Mouse (Mus musculus): ENCODE data around the gene Sfxn5. TPM values are rescaled to one million over a fixed set of nuclear protein-coding genes. Genes with fewer than 3 reads are reported as not detected.

Sfxn5 gene
- polyA plus RNA-seq, 1 experiment: 164 TPM

DNA sequence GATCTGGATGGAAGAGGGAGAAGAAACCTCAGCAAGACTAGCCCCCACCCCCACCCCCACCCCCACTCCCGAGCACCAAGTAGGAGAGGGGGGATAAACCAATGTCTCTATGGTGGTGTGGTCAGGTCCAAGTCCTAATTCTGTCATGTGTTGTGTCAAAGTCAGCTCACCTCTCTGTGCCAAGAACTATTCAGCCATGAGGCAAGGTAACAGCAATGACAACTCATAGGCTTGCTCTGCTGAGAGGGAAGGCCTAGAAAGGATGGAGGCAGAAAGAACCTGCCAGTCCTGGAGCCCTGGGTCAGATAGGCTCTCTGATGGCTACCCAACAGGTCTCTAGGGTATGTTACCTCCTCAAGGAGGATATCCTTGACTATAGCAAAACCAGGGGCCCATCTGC, 34.9 kb upstream of the Sfxn5 start:
- TF ChIP-seq POLR2A (IDR thresholded peaks at IDR 0.05; ENCODE audit: extremely low read depth, insufficient read depth, low read length): no peak
- no peak for TF ChIP-seq CTCF (IDR thresholded peaks at IDR 0.05; ENCODE audit: extremely low read depth, insufficient read depth, low read length)
- H3K4me1 ChIP-seq (ENCODE audit: control insufficient read depth, insufficient read depth, low read length): peaks cover 9% of the 10 kb centered on the region
- no peak overlapping the region for H3K27ac ChIP-seq (ENCODE audit: insufficient read depth, low read length)
- H3K4me3 ChIP-seq (ENCODE audit: insufficient read depth, low read length): no peak overlapping the region

DNA sequence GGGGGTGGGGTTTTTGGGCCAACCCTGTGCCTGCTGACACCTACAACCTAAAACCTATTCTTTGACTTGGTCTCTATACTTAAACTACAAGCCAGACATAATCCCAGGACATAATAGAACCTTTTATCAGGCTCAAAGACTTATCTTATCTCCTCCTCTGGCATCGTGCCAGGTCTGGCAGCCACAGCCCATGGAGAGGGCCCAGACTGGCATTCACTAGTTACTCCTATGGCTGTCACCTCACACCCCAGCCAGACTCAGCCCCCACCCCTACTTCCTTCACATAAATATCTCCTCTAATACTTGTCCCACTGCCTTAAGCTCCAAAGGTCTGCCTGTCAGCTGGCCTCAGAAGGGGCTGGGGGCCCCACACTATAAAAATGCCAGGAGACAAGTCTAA, 33.2 kb upstream of the Sfxn5 start:
- H3K4me3 ChIP-seq (ENCODE audit: insufficient read depth, low read length): no peak overlapping the region
- TF ChIP-seq POLR2A (IDR thresholded peaks at IDR 0.05; ENCODE audit: extremely low read depth, insufficient read depth, low read length): no peak
- TF ChIP-seq CTCF (IDR thresholded peaks at IDR 0.05; ENCODE audit: extremely low read depth, insufficient read depth, low read length): no peak
- H3K4me1 ChIP-seq (ENCODE audit: control insufficient read depth, insufficient read depth, low read length): peaks cover 6% of the 10 kb centered on the region
- no peak overlapping the region for H3K27ac ChIP-seq (ENCODE audit: insufficient read depth, low read length)

DNA sequence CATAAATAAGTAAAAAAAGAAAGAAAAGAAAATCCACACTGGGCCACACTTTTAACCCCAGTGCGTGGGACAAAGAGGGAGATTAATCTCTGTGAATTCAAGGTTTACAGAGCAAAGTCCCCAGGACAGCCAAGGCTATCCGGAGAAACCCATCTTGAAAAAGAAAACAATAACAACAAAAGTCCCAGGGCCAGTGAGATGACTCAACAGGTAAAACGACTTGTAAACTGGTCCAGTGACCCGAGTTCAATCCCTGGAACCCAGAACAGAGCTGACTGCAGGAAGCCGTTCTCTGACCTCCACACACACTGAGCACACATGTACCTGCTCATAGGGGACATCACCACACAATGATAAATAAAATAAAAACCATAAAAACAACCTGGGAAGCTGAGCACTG, 31.2 kb upstream of the Sfxn5 start:
- Histone ChIP-seq H3K27ac (ENCODE audit: insufficient read depth, low read length) (no peak overlapping the region), H3K4me1 (ENCODE audit: control insufficient read depth, insufficient read depth, low read length) (peaks cover 6% of the 10 kb centered on the region), H3K4me3 (ENCODE audit: insufficient read depth, low read length) (no peak overlapping the region)
- no peak for TF ChIP-seq CTCF (IDR thresholded peaks at IDR 0.05; ENCODE audit: extremely low read depth, insufficient read depth, low read length)
- TF ChIP-seq POLR2A (IDR thresholded peaks at IDR 0.05; ENCODE audit: extremely low read depth, insufficient read depth, low read length): no peak

DNA sequence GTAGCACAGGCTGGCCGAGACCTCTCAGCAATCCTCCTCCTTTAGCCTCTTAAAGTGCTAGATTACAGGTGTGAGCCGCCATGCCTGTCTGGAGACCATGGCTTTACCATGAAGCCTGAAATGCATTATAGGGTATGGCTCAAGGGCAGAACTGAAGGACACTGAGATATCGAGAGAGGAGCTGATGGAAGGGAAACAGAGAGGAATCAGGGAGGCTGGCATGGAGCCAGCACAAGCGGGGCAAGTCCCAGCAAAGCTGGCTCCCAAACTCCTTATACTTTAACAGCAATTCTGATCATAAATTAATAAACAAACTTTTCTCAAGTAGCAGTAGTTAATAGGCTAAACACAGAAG, 30.7 kb upstream of the Sfxn5 start:
- Histone ChIP-seq H3K27ac (ENCODE audit: insufficient read depth, low read length) (no peak overlapping the region), H3K4me3 (ENCODE audit: insufficient read depth, low read length) (no peak overlapping the region), H3K4me1 (ENCODE audit: control insufficient read depth, insufficient read depth, low read length) (peaks cover 6% of the 10 kb centered on the region)
- TF ChIP-seq POLR2A (IDR thresholded peaks at IDR 0.05; ENCODE audit: extremely low read depth, insufficient read depth, low read length) (no peak), CTCF (IDR thresholded peaks at IDR 0.05; ENCODE audit: extremely low read depth, insufficient read depth, low read length) (no peak)

DNA sequence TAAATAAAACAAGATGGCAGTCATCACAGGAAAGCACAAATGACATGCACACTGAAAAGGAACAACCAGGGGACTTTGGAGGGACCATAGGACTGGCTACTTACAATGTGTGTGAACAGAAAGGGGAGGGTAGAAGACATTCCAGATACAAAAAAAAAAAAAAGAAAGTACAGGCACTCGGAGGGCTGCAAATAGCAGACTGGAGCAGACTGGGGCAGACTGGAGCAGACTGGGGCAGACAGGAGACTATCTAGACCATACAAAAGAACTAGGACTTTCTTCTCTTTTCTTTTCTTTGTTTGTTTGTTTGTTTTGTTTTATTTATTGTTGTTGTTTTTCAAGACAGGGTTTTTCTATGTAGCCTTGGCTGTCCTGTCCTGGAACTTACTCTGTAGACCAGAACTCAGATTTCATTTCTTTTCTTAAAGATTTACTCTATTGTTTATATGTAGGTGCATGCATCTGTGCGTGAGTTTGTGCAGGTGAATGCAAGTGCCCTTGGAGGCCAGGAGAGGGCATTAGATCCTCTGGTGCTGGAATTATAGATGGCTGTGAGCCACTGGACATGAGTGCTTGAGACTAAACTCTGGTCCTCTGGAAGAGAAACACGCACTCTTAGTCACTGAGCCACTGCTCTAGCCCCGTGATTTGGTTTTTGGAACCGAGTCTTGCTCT, 30.1 kb upstream of the Sfxn5 start:
- H3K4me3 ChIP-seq (ENCODE audit: insufficient read depth, low read length): no peak overlapping the region
- no peak for TF ChIP-seq POLR2A (IDR thresholded peaks at IDR 0.05; ENCODE audit: extremely low read depth, insufficient read depth, low read length)
- TF ChIP-seq CTCF (IDR thresholded peaks at IDR 0.05; ENCODE audit: extremely low read depth, insufficient read depth, low read length): no peak
- H3K27ac ChIP-seq (ENCODE audit: insufficient read depth, low read length): no peak overlapping the region
- peaks cover 2% of the 10 kb centered on the region; the same call in 1 of the 2 replicates for H3K4me1 ChIP-seq (ENCODE audit: control insufficient read depth, insufficient read depth, low read length)

DNA sequence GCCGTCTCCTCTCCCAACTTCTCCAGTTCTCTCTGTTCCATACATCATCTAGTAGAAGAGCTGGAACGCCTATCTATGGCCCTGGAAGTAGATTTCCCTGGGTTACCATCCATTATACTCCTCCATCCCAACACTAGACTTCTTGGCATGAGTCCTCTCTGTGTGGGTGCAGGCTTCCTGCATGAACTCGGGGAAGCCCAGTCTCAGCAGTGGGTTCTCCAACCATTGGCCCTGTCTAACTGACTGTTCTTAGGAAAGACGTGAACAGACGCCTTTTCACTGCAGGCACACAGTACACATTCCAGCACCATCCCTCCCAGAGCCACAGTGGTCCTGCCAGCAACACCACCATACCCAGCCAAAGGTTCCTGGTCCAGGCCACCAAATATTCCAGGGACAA, 29.4 kb upstream of the Sfxn5 start:
- TF ChIP-seq CTCF (IDR thresholded peaks at IDR 0.05; ENCODE audit: extremely low read depth, insufficient read depth, low read length) (no peak), POLR2A (IDR thresholded peaks at IDR 0.05; ENCODE audit: extremely low read depth, insufficient read depth, low read length) (no peak)
- H3K4me3 ChIP-seq (ENCODE audit: insufficient read depth, low read length): no peak overlapping the region
- H3K27ac ChIP-seq (ENCODE audit: insufficient read depth, low read length): no peak overlapping the region
- H3K4me1 ChIP-seq (ENCODE audit: control insufficient read depth, insufficient read depth, low read length): no peaks in the 10 kb centered on the region

DNA sequence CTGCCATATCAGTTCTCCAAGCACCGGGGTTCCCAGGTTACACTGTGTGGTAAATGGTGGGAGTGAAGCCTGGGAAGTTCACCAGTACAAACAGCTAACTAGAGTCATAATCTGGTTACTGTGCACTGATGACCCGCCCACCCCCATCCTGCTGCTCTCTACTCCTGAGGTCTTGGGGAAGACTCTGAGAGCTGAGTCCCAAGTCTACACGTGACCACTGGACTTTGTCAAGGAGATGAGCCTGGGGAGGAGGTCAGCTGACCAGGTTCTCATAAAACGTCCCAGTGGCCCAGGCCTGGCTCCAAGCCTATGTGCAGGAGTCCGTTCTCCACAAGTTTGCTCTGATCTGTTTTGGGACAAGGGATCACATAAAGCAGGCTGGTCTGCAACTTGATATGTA, 27.1 kb upstream of the Sfxn5 start:
- H3K4me3 ChIP-seq (ENCODE audit: insufficient read depth, low read length): no peak overlapping the region
- TF ChIP-seq CTCF (IDR thresholded peaks at IDR 0.05; ENCODE audit: extremely low read depth, insufficient read depth, low read length): no peak
- no peak for TF ChIP-seq POLR2A (IDR thresholded peaks at IDR 0.05; ENCODE audit: extremely low read depth, insufficient read depth, low read length)
- no peaks in the 10 kb centered on the region for H3K4me1 ChIP-seq (ENCODE audit: control insufficient read depth, insufficient read depth, low read length)
- H3K27ac ChIP-seq (ENCODE audit: insufficient read depth, low read length): no peak overlapping the region

DNA sequence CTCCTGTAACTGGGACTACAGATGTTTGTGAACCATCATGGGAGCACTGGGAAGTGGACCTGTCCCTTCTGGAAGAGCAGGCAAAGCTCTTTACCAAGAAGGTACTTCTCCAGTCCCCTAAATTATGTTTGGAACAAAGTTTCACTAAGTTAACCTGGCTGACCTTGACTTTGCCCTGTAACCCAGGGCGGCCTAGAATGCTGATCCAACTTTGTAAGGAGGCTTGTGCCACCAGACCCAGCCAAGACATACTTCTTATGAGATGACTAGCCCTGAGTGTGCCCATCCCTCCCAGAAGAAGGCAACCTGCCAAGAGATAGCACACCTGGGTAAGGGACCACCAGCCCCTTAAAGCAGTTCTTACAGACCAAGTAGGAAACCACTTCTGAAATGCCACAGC, 25.7 kb upstream of the Sfxn5 start:
- H3K27ac ChIP-seq (ENCODE audit: insufficient read depth, low read length): no peak overlapping the region
- TF ChIP-seq POLR2A (IDR thresholded peaks at IDR 0.05; ENCODE audit: extremely low read depth, insufficient read depth, low read length) (no peak), CTCF (IDR thresholded peaks at IDR 0.05; ENCODE audit: extremely low read depth, insufficient read depth, low read length) (no peak)
- H3K4me1 ChIP-seq (ENCODE audit: control insufficient read depth, insufficient read depth, low read length): no peaks in the 10 kb centered on the region
- H3K4me3 ChIP-seq (ENCODE audit: insufficient read depth, low read length): no peak overlapping the region

DNA sequence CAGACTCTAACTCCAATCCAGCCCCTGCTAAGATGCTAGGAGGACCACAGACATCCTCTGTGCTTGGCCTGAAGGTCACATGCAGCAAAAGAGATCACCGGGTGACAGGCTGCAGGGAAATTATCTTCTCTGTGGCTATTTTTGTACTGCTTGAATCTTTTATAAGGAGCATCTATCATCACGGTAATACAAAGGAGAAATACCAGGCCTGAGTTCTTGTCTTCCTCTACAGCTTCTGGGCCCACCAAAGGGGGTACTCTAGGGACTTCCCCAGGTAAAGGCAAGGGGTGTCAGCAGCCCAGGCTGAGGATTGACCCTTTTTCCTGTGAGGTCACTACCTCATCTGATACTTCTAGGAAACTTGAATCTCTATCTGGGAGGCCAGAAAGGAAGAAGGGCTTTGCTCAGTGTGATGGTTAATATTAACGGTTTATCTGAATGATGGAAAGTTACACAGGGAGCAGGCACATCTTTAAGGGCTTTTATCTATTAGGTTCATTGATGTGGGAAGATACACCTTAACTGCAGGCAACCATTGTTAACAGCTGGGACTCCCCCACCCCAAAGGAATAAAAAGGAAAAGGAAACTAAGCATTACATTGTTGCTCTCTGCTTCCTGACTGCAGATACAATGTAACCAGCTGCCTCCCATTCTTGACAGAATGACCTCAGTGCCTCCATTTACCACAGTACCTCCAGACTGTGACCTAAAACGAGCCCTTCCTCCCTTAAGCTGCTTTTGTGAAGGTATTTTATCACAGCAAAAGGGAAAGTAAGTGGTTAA, 23.7 kb upstream of the Sfxn5 start:
- no peaks in the 10 kb centered on the region for H3K4me1 ChIP-seq (ENCODE audit: control insufficient read depth, insufficient read depth, low read length)
- H3K27ac ChIP-seq (ENCODE audit: insufficient read depth, low read length): no peak overlapping the region
- TF ChIP-seq POLR2A (IDR thresholded peaks at IDR 0.05; ENCODE audit: extremely low read depth, insufficient read depth, low read length) (no peak), CTCF (IDR thresholded peaks at IDR 0.05; ENCODE audit: extremely low read depth, insufficient read depth, low read length) (no peak)
- no peak overlapping the region for H3K4me3 ChIP-seq (ENCODE audit: insufficient read depth, low read length)

DNA sequence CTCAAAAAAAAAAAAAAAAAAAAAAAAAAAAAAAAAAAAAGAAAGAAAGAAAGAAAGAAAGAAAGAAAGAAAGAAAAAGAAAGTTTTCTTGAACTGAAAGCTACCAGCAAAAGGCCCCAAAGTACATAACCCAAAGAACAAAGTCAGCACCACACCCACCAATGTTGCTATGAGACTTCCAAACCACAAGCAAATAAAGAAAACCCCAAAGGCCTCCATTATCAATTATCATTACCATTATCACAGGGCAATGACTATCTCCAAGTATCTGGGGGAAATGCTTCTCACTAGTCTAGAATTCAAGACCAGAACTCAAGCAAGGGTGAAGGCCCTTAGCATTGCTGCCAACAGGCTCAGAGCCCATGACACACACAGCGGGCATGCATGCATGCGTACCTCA, 22.5 kb upstream of the Sfxn5 start:
- Histone ChIP-seq H3K4me1 (ENCODE audit: control insufficient read depth, insufficient read depth, low read length) (no peaks in the 10 kb centered on the region), H3K4me3 (ENCODE audit: insufficient read depth, low read length) (no peak overlapping the region), H3K27ac (ENCODE audit: insufficient read depth, low read length) (no peak overlapping the region)
- TF ChIP-seq POLR2A (IDR thresholded peaks at IDR 0.05; ENCODE audit: extremely low read depth, insufficient read depth, low read length) (no peak), CTCF (IDR thresholded peaks at IDR 0.05; ENCODE audit: extremely low read depth, insufficient read depth, low read length) (no peak)

Data from cortical plate, adult 2 months (tissue).